Mouse (Mus musculus) inflammation-experienced regulatory T-cells, adult 6 months (primary cell): ENCODE results near the gene Lemd1. TPM values are rescaled to one million over a fixed set of nuclear protein-coding genes. Genes with fewer than 3 reads are reported as not detected.
A peak's percentile ranks its signal among the peaks of the same experiment; 100 is the strongest.
"Not testable (repeated sequence)": the region's sequence is repeated elsewhere in the genome, so short reads cannot be mapped to it uniquely, and the experiment has no call there.

Source experiments
- ATAC-seq: one replicate; pipeline ENCODE4 v1.8.0; 2017
- polyA plus RNA-seq, 3 experiments: library from polyadenylated mRNA; unstranded; fragments of 100-300 nt; shearing (Covaris generic); gene quantifications; one replicate each; pipeline ENCODE4 v1.2.1; 2017

Lemd1 gene
- polyA plus RNA-seq = not detected

GRCm38 (mm10) chr1:132191093-132191785 lies at the start of gene Lemd1, which contains the start of gene AC124108.1:
Gene Lemd1, plus strand, starts transcription at chr1:132191431.
Gene AC124108.1, plus strand, starts transcription at chr1:132191457.
- ATAC-seq = no peak

GRCm38 (mm10) chr1:132141753-132142152 lies 49.5 kb upstream of the Lemd1 start:
- no peak for ATAC-seq

- no peak for ATAC-seq
Observed at GRCm38 (mm10) chr1:132143079-132143478, 48.2 kb upstream of the Lemd1 start.

- no peak for ATAC-seq
Observed at GRCm38 (mm10) chr1:132143730-132144129, 47.5 kb upstream of the Lemd1 start.

- ATAC-seq = no peak
Observed at GRCm38 (mm10) chr1:132144223-132144622, 47.0 kb upstream of the Lemd1 start.

GRCm38 (mm10) chr1:132144837-132145236 lies 46.4 kb upstream of the Lemd1 start:
- ATAC-seq = no peak

GRCm38 (mm10) chr1:132145973-132146685 lies 45.1 kb upstream of the Lemd1 start:
- ATAC-seq = no peak

- no peak for ATAC-seq
Observed at GRCm38 (mm10) chr1:132149410-132149809, 41.8 kb upstream of the Lemd1 start.

- no peak for ATAC-seq
Observed at GRCm38 (mm10) chr1:132150171-132150570, 41.1 kb upstream of the Lemd1 start.

GRCm38 (mm10) chr1:132150817-132151601 lies 40.2 kb upstream of the Lemd1 start:
- no peak for ATAC-seq

- no peak for ATAC-seq
Observed at GRCm38 (mm10) chr1:132151908-132152307, 39.3 kb upstream of the Lemd1 start.

- no peak for ATAC-seq
Observed at GRCm38 (mm10) chr1:132153086-132153690, 38.0 kb upstream of the Lemd1 start.

GRCm38 (mm10) chr1:132153691-132154090 lies 37.5 kb upstream of the Lemd1 start:
- no peak for ATAC-seq

GRCm38 (mm10) chr1:132155737-132156136 lies 35.5 kb upstream of the Lemd1 start:
- ATAC-seq = peak; percentile 82

GRCm38 (mm10) chr1:132157016-132157781 lies 34.0 kb upstream of the Lemd1 start:
- ATAC-seq = peak; percentile 56

- no peak for ATAC-seq
Observed at GRCm38 (mm10) chr1:132157808-132158207, 33.4 kb upstream of the Lemd1 start.

GRCm38 (mm10) chr1:132158741-132159140 lies 32.5 kb upstream of the Lemd1 start:
- no peak for ATAC-seq

- no peak for ATAC-seq
Observed at GRCm38 (mm10) chr1:132159681-132160080, 31.6 kb upstream of the Lemd1 start.

GRCm38 (mm10) chr1:132161211-132161880 lies 29.9 kb upstream of the Lemd1 start:
- no peak for ATAC-seq

GRCm38 (mm10) chr1:132162618-132163017 lies 28.6 kb upstream of the Lemd1 start:
- not testable (repeated sequence) for ATAC-seq

GRCm38 (mm10) chr1:132164780-132165518 lies 26.3 kb upstream of the Lemd1 start:
- no peak for ATAC-seq
